Mouse (Mus musculus) neural tube, embryonic 13.5 days (tissue): ENCODE data around the gene Pla1a. TPM values are rescaled to one million over a fixed set of nuclear protein-coding genes. Genes with fewer than 3 reads are reported as not detected.

ENCODE experiments used
- ATAC-seq: fragments of 200-750 bp; cut with Nextera tagmentation; 2 replicates; pipeline ENCODE4 v1.8.0; 2017; ENCODE audit warnings: low read depth, mild to moderate bottlenecking, moderate TSS enrichment, moderate library complexity
- H3K27ac ChIP-seq: fragments of 300-500 bp; sonication (generic); replicated peaks from 2 replicates; pipeline ENCODE4 v1.5.1; 2015; ENCODE audit warnings: moderate library complexity, mild to moderate bottlenecking, inconsistent platforms
- H3K27me3 ChIP-seq: fragments of 300-500 bp; sonication (generic); 2 replicates; pipeline ENCODE4 v1.6.1; 2015; ENCODE audit warnings: mild to moderate bottlenecking, inconsistent platforms
- H3K36me3 ChIP-seq: fragments of 300-500 bp; sonication (generic); 2 replicates; pipeline ENCODE4 v1.6.1; 2015; ENCODE audit warnings: mild to moderate bottlenecking, inconsistent platforms
- H3K4me1 ChIP-seq: fragments of 300-500 bp; sonication (generic); replicated peaks from 2 replicates; pipeline ENCODE4 v1.6.1; 2015; ENCODE audit warnings: inconsistent platforms
- H3K4me2 ChIP-seq: fragments of 300-500 bp; sonication (generic); 2 replicates; pipeline ENCODE4 v1.6.1; 2015; ENCODE audit warnings: inconsistent platforms, mild to moderate bottlenecking, moderate library complexity
- H3K4me3 ChIP-seq: fragments of 300-500 bp; sonication (generic); 2 replicates; pipeline ENCODE4 v1.5.1; 2015; ENCODE audit warnings: mild to moderate bottlenecking, inconsistent platforms
- H3K9ac ChIP-seq: fragments of 300-500 bp; sonication (generic); 2 replicates; pipeline ENCODE4 v1.6.1; 2015; ENCODE audit warnings: moderate library complexity, mild to moderate bottlenecking, inconsistent platforms
- H3K9me3 ChIP-seq: fragments of 300-500 bp; sonication (generic); 2 replicates; pipeline ENCODE4 v1.6.1; 2016; ENCODE audit warnings: inconsistent platforms
- WGBS: fragments of 180-500 bp; shearing (Covaris S2); methylation state at CpG from one replicate; pipeline ENCODE4 v1.1.7; 2015; 5-methylcytosine and 5-hydroxymethylcytosine counted together
- polyA plus RNA-seq: library from polyadenylated mRNA; unstranded; fragments of >200 nt; fragmentation: Nextera tagmentation; extraction: Ambion mirVana; gene quantifications from 2 replicates; pipeline ENCODE4 v1.2.1, GENCODE M21; 2015

Gene Pla1a
- polyA plus RNA-seq, 1 experiment from 2014 or later = 0.75 TPM

- Histone ChIP-seq H3K4me3 (no peak overlapping the region), H3K4me1 (no peaks in the 10 kb centered on the region), H3K27ac (no peak overlapping the region), H3K9ac (no peak overlapping the region), H3K36me3 (no peaks in the 10 kb centered on the region), H3K4me2 (no peak overlapping the region), H3K27me3 (no peaks in the 10 kb centered on the region), H3K9me3 (no peaks in the 10 kb centered on the region)
- WGBS = 38% methylated on average over 3 of the region's 3 CpGs
- ATAC-seq = no peak
These were observed 35.7 kb upstream of the Pla1a start for GRCm38 (mm10) chr16:38468706-38469018.

- no peak for ATAC-seq
- Histone ChIP-seq H3K9ac (no peak overlapping the region), H3K36me3 (no peaks in the 10 kb centered on the region), H3K4me3 (no peak overlapping the region), H3K27ac (no peak overlapping the region), H3K9me3 (no peaks in the 10 kb centered on the region), H3K27me3 (no peaks in the 10 kb centered on the region), H3K4me2 (no peak overlapping the region), H3K4me1 (no peaks in the 10 kb centered on the region)
- WGBS = 77% methylated on average over 8 of the region's 8 CpGs
These were observed 35.2 kb upstream of the Pla1a start for GRCm38 (mm10) chr16:38467917-38468705.

GRCm38 (mm10) chr16:38467091-38467916 lies 34.4 kb upstream of the Pla1a start:
- Histone ChIP-seq H3K9me3 (no peaks in the 10 kb centered on the region), H3K9ac (no peak overlapping the region), H3K36me3 (no peaks in the 10 kb centered on the region), H3K4me3 (no peak overlapping the region), H3K27me3 (no peaks in the 10 kb centered on the region), H3K4me2 (no peak overlapping the region), H3K4me1 (no peaks in the 10 kb centered on the region), H3K27ac (no peak overlapping the region)
- no peak for ATAC-seq
- 88% methylated on average over 13 of the region's 13 CpGs for WGBS

- H3K9ac ChIP-seq = no peak overlapping the region
- no peak for ATAC-seq
- no peaks in the 10 kb centered on the region for H3K27me3 ChIP-seq
- H3K4me1 ChIP-seq = no peaks in the 10 kb centered on the region
- H3K4me2 ChIP-seq = no peak overlapping the region
- no peak overlapping the region for H3K27ac ChIP-seq
- H3K4me3 ChIP-seq = no peak overlapping the region
- H3K36me3 ChIP-seq = no peaks in the 10 kb centered on the region
- no peaks in the 10 kb centered on the region for H3K9me3 ChIP-seq
- WGBS = 88% methylated on average over 4 of the region's 4 CpGs
These were observed 33.1 kb upstream of the Pla1a start for GRCm38 (mm10) chr16:38466089-38466488.

GRCm38 (mm10) chr16:38463305-38463704 lies 30.4 kb upstream of the Pla1a start:
- 88% methylated on average over 5 of the region's 5 CpGs for WGBS
- no peak for ATAC-seq
- no peak overlapping the region for H3K4me3 ChIP-seq

GRCm38 (mm10) chr16:38462161-38462560 lies 29.2 kb upstream of the Pla1a start:
- Histone ChIP-seq H3K4me2 (no peak overlapping the region), H3K9ac (no peak overlapping the region), H3K9me3 (no peaks in the 10 kb centered on the region), H3K27me3 (no peaks in the 10 kb centered on the region), H3K27ac (no peak overlapping the region), H3K4me3 (no peak overlapping the region), H3K36me3 (no peaks in the 10 kb centered on the region), H3K4me1 (no peaks in the 10 kb centered on the region)
- ATAC-seq = no peak
- WGBS = 85% methylated on average over 7 of the region's 7 CpGs

More at GRCm38 (mm10) chr16:38463305-38463704, 30.4 kb upstream of the Pla1a start:
- no peaks in the 10 kb centered on the region for H3K9me3 ChIP-seq
- H3K4me2 ChIP-seq = no peak overlapping the region
- no peak overlapping the region for H3K27ac ChIP-seq
- H3K27me3 ChIP-seq = no peaks in the 10 kb centered on the region
- H3K9ac ChIP-seq = no peak overlapping the region
- H3K36me3 ChIP-seq = no peaks in the 10 kb centered on the region
- H3K4me1 ChIP-seq = no peaks in the 10 kb centered on the region

GRCm38 (mm10) chr16:38461749-38462148 lies 28.8 kb upstream of the Pla1a start:
- Histone ChIP-seq H3K36me3 (no peaks in the 10 kb centered on the region), H3K27ac (no peak overlapping the region), H3K9ac (no peak overlapping the region), H3K27me3 (no peaks in the 10 kb centered on the region), H3K4me3 (no peak overlapping the region), H3K4me1 (no peaks in the 10 kb centered on the region), H3K4me2 (no peak overlapping the region), H3K9me3 (no peaks in the 10 kb centered on the region)
- ATAC-seq = no peak
- WGBS = 81% methylated on average over 8 of the region's 8 CpGs

GRCm38 (mm10) chr16:38459990-38460389 lies 27.0 kb upstream of the Pla1a start:
- no peaks in the 10 kb centered on the region for H3K36me3 ChIP-seq
- WGBS = 92% methylated on average over 4 of the region's 4 CpGs
- H3K4me1 ChIP-seq = no peaks in the 10 kb centered on the region
- no peak overlapping the region for H3K4me2 ChIP-seq
- H3K27me3 ChIP-seq = no peaks in the 10 kb centered on the region
- no peak for ATAC-seq
- H3K27ac ChIP-seq = no peak overlapping the region
- no peaks in the 10 kb centered on the region for H3K9me3 ChIP-seq
- no peak overlapping the region for H3K9ac ChIP-seq
- H3K4me3 ChIP-seq = no peak overlapping the region

- no peak for ATAC-seq
- H3K9ac ChIP-seq = no peak overlapping the region
- WGBS = 77% methylated on average over 6 of the region's 6 CpGs
- H3K9me3 ChIP-seq = no peaks in the 10 kb centered on the region
- no peaks in the 10 kb centered on the region for H3K4me1 ChIP-seq
- H3K27ac ChIP-seq = no peak overlapping the region
- H3K4me3 ChIP-seq = no peak overlapping the region
- H3K27me3 ChIP-seq = no peaks in the 10 kb centered on the region
- no peaks in the 10 kb centered on the region for H3K36me3 ChIP-seq
- H3K4me2 ChIP-seq = no peak overlapping the region
These were observed 25.8 kb upstream of the Pla1a start for GRCm38 (mm10) chr16:38458600-38459280.

GRCm38 (mm10) chr16:38456812-38457567 lies 24.0 kb upstream of the Pla1a start:
- Histone ChIP-seq H3K4me2 (no peak overlapping the region), H3K27me3 (no peaks in the 10 kb centered on the region), H3K9ac (no peak overlapping the region), H3K9me3 (no peaks in the 10 kb centered on the region), H3K36me3 (no peaks in the 10 kb centered on the region), H3K27ac (no peak overlapping the region), H3K4me1 (peaks cover 5% of the 10 kb centered on the region), H3K4me3 (no peak overlapping the region)
- ATAC-seq = no peak
- WGBS = 52% methylated on average over 11 of the region's 11 CpGs

- H3K36me3 ChIP-seq = no peaks in the 10 kb centered on the region
- 76% methylated on average over 15 of the region's 17 CpGs for WGBS
- H3K4me1 ChIP-seq = peaks cover 17% of the 10 kb centered on the region
- no peak within 1 kb of the TSS for H3K9ac ChIP-seq
- no peak for ATAC-seq
- H3K27me3 ChIP-seq = no peaks in the 10 kb centered on the region
- H3K9me3 ChIP-seq = no peaks in the 10 kb centered on the region
- H3K4me2 ChIP-seq = no peak within 1 kb of the TSS
- H3K27ac ChIP-seq = no peak within 1 kb of the TSS
- no peak within 1 kb of the TSS for H3K4me3 ChIP-seq
These were observed 22.8 kb upstream of the Pla1a start, which contains the start of gene Cd80 for GRCm38 (mm10) chr16:38455511-38456418. Gene Cd80, plus strand, starts transcription at chr16:38455561.
